Mouse (Mus musculus) kidney, postnatal 0 days (tissue): ENCODE measurements at regions not wholly inside any gene's neighbourhood (a gene's known extent, or its start where the extent isn't known, plus 50 kb on each side); places are given as distances from the start of the nearest gene placed in this dataset.
"Not testable (repeated sequence)": the region's sequence is repeated elsewhere in the genome, so short reads cannot be mapped to it uniquely, and the experiment has no call there.

Source experiments
- ATAC-seq: fragments of 200-750 bp; cut with Nextera tagmentation; replicated peaks from 2 replicates; pipeline ENCODE4 v1.8.0; 2017; ENCODE audit warnings: low read depth, moderate number of reproducible peaks, moderate TSS enrichment, moderate library complexity; ENCODE audit not compliant: low FRiP score
- DNase-seq: peaks from one replicate; pipeline ENCODE4 v3.0.0-alpha.2; 2016; ENCODE audit warnings: low spot score
- H3K27ac ChIP-seq: fragments of 300-500 bp; sonication (generic); 2 replicates; pipeline ENCODE4 v1.5.1; 2014; ENCODE audit warnings: mild to moderate bottlenecking
- H3K27me3 ChIP-seq: fragments of 300-500 bp; sonication (generic); 2 replicates; pipeline ENCODE4 v1.6.1; 2014; ENCODE audit warnings: low read length, mixed read lengths; ENCODE audit not compliant: insufficient read depth
- H3K36me3 ChIP-seq: fragments of 300-500 bp; sonication (generic); 2 replicates; pipeline ENCODE4 v1.6.1; 2014; ENCODE audit warnings: low read length, mixed read lengths; ENCODE audit not compliant: insufficient read depth
- H3K4me1 ChIP-seq: fragments of 300-500 bp; sonication (generic); replicated peaks from 2 replicates; pipeline ENCODE4 v1.6.1; 2014; ENCODE audit warnings: antibody characterized with exemption, low read length, mixed read lengths; ENCODE audit not compliant: insufficient read depth
- H3K4me2 ChIP-seq: fragments of 300-500 bp; sonication (generic); 2 replicates; pipeline ENCODE4 v1.6.1; 2014; ENCODE audit warnings: mild to moderate bottlenecking, low read length, moderate library complexity, mixed read lengths
- H3K4me3 ChIP-seq: fragments of 300-500 bp; sonication (generic); replicated peaks from 2 replicates; pipeline ENCODE4 v1.5.1; 2014; ENCODE audit warnings: low read depth, low read length
- H3K9ac ChIP-seq: fragments of 300-500 bp; sonication (generic); 2 replicates; pipeline ENCODE4 v1.6.1; 2014; ENCODE audit warnings: low read depth, low read length
- H3K9me3 ChIP-seq: fragments of 300-500 bp; sonication (generic); replicated peaks from 2 replicates; pipeline ENCODE4 v1.6.1; 2016; ENCODE audit warnings: low read length, inconsistent platforms, mixed read lengths
- CTCF ChIP-seq: IDR thresholded peaks from 2 replicates; pipeline ENCODE4 v1.5.1; 2016; ENCODE audit warnings: antibody characterized with exemption, low read depth, mild to moderate bottlenecking, moderate library complexity
- WGBS: fragments of 180-500 bp; shearing (Covaris S2); extraction: QIAGEN DNeasy Blood & Tissue Kit; methylation state at CpG from one replicate; pipeline ENCODE4 v1.1.7; 2014; 5-methylcytosine and 5-hydroxymethylcytosine counted together

- Histone ChIP-seq H3K9me3 (no peaks in the 10 kb centered on the region), H3K36me3 (no peaks in the 10 kb centered on the region), H3K27me3 (peaks cover 18% of the 10 kb centered on the region; the same call in 1 of the 2 replicates), H3K4me1 (peaks cover 11% of the 10 kb centered on the region; the same call in 1 of the 2 replicates), H3K9ac (peak overlapping the region; percentile 58), H3K4me3 (peak overlapping the region; percentile 63), H3K27ac (no peak overlapping the region), H3K4me2 (peak overlapping the region; percentile 99)
- DNase-seq (peak; percentile 27), ATAC-seq (0 out of 2 replicates have a peak, but pooled peaks have one; percentile 15)
- WGBS, result 7% methylated on average over 47 of the region's 49 CpGs
- no peak for TF ChIP-seq CTCF
These were observed 83.0 kb downstream of the Ulbp1 start for GRCm38 (mm10) chr10:7390239-7391091.

DNA sequence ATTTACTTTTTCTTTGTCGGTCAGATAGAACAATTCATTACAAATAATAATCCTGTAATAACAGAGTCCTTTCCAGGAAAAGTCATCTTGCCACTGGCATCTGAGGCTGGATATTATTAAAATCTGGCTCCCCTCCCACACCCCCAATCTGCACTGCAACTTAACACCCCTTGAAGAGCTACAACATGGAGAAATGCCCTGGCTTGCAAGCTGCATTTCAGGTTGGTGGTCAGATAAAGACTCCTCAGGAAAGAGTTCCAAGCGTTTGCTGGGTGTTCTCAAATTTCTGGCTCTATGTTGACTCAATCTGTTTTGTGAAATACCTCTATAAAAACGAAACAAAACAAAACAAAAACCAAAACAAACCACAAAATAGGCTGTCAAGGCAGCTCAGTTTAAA lies 114.6 kb downstream of the Ulbp1 start:
- H3K36me3 ChIP-seq, H3K9ac ChIP-seq, H3K4me2 ChIP-seq, H3K9me3 ChIP-seq, H3K4me1 ChIP-seq, H3K27me3 ChIP-seq, DNase-seq, H3K27ac ChIP-seq, H3K4me3 ChIP-seq, ATAC-seq: not testable (repeated sequence)
- WGBS, result 33% methylated on average over 3 of the region's 3 CpGs

- not testable (repeated sequence) for H3K4me3 ChIP-seq, ATAC-seq, H3K9me3 ChIP-seq, H3K4me1 ChIP-seq, H3K36me3 ChIP-seq, H3K27ac ChIP-seq, H3K9ac ChIP-seq, DNase-seq, H3K27me3 ChIP-seq, H3K4me2 ChIP-seq
- WGBS, result 93% methylated on average over 13 of the region's 13 CpGs
These were observed 129.1 kb downstream of the Ulbp1 start for GRCm38 (mm10) chr10:7344290-7344689.

DNA sequence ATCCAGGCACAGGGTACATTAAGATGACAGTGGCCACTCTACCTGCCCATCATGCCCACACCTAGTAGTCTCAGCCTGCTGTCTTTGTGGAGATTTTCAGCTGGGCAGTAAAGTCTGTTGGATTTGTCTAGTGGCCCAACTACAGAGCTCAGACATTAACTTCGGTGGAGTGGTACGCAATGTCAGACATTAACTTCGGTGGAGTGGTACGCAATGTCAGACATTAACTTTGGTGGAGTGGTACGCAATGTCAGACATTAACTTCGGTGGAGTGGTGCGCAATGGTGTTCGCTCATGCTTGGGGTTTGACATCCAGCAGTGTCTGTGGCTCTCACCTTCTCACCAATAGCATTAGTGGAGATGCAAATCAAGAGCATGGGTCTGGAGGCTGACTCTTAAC lies 129.7 kb downstream of the Ulbp1 start:
- not testable (repeated sequence) for H3K27ac ChIP-seq, H3K36me3 ChIP-seq, ATAC-seq, H3K4me2 ChIP-seq, H3K4me1 ChIP-seq, H3K4me3 ChIP-seq, H3K9ac ChIP-seq, H3K9me3 ChIP-seq, DNase-seq, H3K27me3 ChIP-seq
- WGBS, result 90% methylated on average over 8 of the region's 8 CpGs

DNA sequence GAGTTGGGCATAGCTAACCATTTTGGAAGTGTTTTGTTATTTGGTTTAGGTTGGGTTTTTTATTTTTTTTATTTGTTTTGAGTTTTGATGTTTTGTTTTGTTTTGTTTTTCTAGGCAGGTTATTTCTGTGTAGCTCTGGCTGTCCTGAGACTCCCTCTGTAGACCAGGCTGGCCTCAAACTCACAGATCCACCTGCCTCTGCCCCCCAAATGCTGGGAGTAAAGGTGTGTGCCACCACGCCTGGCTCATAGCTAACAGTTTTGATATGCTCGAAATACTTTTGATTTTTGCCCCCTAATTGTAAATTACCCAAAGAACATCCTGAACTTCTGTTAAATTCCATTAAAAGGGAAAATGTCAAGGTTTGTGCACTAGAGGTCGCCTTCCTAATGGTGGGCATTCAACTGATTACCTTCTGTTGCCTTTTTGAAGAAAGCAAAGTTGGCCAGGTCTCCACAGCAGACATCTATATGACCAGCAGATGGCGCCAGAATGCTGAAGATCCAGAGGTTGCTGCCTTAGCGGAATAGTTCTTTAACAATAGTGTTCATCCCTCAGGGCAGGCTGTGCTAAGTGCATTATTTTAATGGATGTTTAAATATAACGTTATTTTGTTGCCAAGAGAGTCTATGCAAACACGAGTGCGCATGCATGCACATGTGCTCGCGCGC lies 121.2 kb upstream of the Cnksr3 start:
- H3K27ac ChIP-seq, result no peak overlapping the region
- H3K27me3 ChIP-seq, result no peaks in the 10 kb centered on the region
- no peak overlapping the region for H3K9ac ChIP-seq
- H3K9me3 ChIP-seq, result no peaks in the 10 kb centered on the region
- no peaks in the 10 kb centered on the region for H3K36me3 ChIP-seq
- TF ChIP-seq CTCF, result peak; percentile 100
- no peak overlapping the region for H3K4me3 ChIP-seq
- DNase-seq (peak; percentile 95), ATAC-seq (peak; percentile 77)
- H3K4me1 ChIP-seq, result no peaks in the 10 kb centered on the region
- 42% methylated on average over 11 of the region's 11 CpGs for WGBS
- no peak overlapping the region for H3K4me2 ChIP-seq

DNA sequence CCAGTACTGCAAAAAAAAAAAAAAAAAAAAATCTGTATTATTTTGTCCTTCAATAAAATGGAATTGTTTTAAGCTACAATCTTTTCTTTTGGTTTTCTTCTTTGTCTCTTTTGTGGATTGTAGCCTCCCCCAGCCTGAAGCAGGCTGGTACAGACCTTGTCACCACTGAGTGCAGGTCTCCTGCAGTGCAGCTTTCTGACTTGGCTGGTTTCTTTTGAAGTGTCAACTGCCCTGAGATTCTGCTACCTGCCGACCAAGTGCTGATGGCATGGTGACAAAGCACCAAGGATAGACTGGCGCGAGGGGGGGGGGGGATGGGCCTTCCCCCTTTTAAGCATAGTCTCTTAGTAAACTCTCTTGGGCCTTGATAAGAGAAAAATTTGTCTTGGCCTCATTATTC lies 116.2 kb upstream of the Cnksr3 start:
- Histone ChIP-seq H3K27me3 (no peaks in the 10 kb centered on the region), H3K9ac (no peak overlapping the region), H3K36me3 (no peaks in the 10 kb centered on the region), H3K9me3 (no peaks in the 10 kb centered on the region), H3K4me3 (no peak overlapping the region), H3K27ac (no peak overlapping the region), H3K4me1 (no peaks in the 10 kb centered on the region), H3K4me2 (no peak overlapping the region)
- 38% methylated on average over 3 of the region's 3 CpGs for WGBS
- ATAC-seq (no peak), DNase-seq (no peak)
- no peak for TF ChIP-seq CTCF

DNA sequence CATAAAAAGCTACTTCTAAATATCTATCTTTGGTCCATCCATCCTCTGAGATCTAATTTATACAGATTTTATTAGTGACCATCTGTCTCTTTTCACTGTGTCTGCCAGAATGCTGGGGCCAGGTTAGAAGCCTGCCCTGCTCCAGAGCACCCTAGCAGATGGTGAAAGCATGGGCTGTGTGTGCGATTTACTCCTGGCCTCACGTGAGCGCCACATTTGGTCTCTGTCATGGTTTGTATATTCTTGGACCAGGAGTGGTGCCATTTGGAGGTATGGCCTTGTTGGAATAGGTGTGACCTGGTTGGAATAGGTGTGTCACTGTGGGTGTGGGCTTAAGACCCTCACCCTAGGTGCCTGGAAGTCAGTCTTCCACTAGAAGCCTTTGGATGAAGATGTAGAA lies 115.0 kb upstream of the Cnksr3 start:
- not testable (repeated sequence) for H3K9me3 ChIP-seq, H3K4me3 ChIP-seq, ATAC-seq, H3K36me3 ChIP-seq, H3K4me2 ChIP-seq, DNase-seq, H3K27me3 ChIP-seq, H3K4me1 ChIP-seq, H3K27ac ChIP-seq, H3K9ac ChIP-seq
- WGBS, result 97% methylated on average over 3 of the region's 3 CpGs
